Mouse (Mus musculus) kidney, adult 8-10 months (tissue): ENCODE results near the gene Pidd1.
A peak's percentile ranks its signal among the peaks of the same experiment; 100 is the strongest.

Experiments
- DNase-seq, 2 experiments: peaks; one replicate each; pipeline ENCODE4 v3.0.0; 2022

Pidd1 gene

GRCm38 (mm10) chr7:141435129-141435855 lies 8.5 kb downstream of the Pidd1 start:
- peak in 1 of 2 experiments; percentile 52 for DNase-seq

- no peak for DNase-seq
Observed at GRCm38 (mm10) chr7:141434464-141434863, 9.4 kb downstream of the Pidd1 start.

GRCm38 (mm10) chr7:141433517-141434400 lies 10.1 kb downstream of the Pidd1 start:
- DNase-seq: no peak

GRCm38 (mm10) chr7:141432741-141433516 lies 10.9 kb downstream of the Pidd1 start:
- peak; percentile 72 to 77 for DNase-seq

- DNase-seq: peak in 1 of 2 experiments; percentile 53
Observed at GRCm38 (mm10) chr7:141432186-141432611, 11.6 kb downstream of the Pidd1 start.

GRCm38 (mm10) chr7:141431434-141432185 lies 12.2 kb downstream of the Pidd1 start:
- no peak for DNase-seq

- no peak for DNase-seq
Observed at GRCm38 (mm10) chr7:141430585-141431240, 13.1 kb downstream of the Pidd1 start.

- DNase-seq: no peak
Observed at GRCm38 (mm10) chr7:141429840-141430584, 13.8 kb downstream of the Pidd1 start.

- DNase-seq: no peak
Observed at GRCm38 (mm10) chr7:141429310-141429709, 14.5 kb downstream of the Pidd1 start, which contains the start of gene Cend1. Gene Cend1 (minus strand): TSS chr7:141429491.

GRCm38 (mm10) chr7:141428701-141429100 lies 15.1 kb downstream of the Pidd1 start:
- DNase-seq: no peak

GRCm38 (mm10) chr7:141426948-141427730 lies 16.7 kb downstream of the Pidd1 start:
- no peak for DNase-seq

- no peak for DNase-seq
Observed at GRCm38 (mm10) chr7:141423811-141424210, 20.0 kb downstream of the Pidd1 start.

GRCm38 (mm10) chr7:141420030-141420702 lies 23.7 kb downstream of the Pidd1 start:
- no peak for DNase-seq

GRCm38 (mm10) chr7:141418970-141419369 lies 24.9 kb downstream of the Pidd1 start:
- no peak for DNase-seq

GRCm38 (mm10) chr7:141417731-141418681 lies 25.8 kb downstream of the Pidd1 start:
- no peak for DNase-seq

GRCm38 (mm10) chr7:141416144-141416841 lies 27.5 kb downstream of the Pidd1 start:
- DNase-seq: no peak

- DNase-seq: peak; percentile 98 to 99
Observed at GRCm38 (mm10) chr7:141413809-141414584, 29.8 kb downstream of the Pidd1 start, which contains the start of gene Gatd1. Gene Gatd1 (minus strand): TSS chr7:141414136.
